Mouse (Mus musculus) cortical plate, adult 2 months (tissue): ENCODE results near the gene Gm49673.
"Not testable (repeated sequence)": the region's sequence is repeated elsewhere in the genome, so short reads cannot be mapped to it uniquely, and the experiment has no call there.

ENCODE experiments used
- CTCF ChIP-seq: fragments of 200-500 bp; IDR thresholded peaks from 2 replicates; pipeline ENCODE4 v1.5.1; 2011; ENCODE audit warnings: mild to moderate bottlenecking, control low read depth, low read length; ENCODE audit not compliant: insufficient read depth; ENCODE audit errors: extremely low read depth
- POLR2A ChIP-seq: fragments of 200-500 bp; IDR thresholded peaks from 2 replicates; pipeline ENCODE4 v1.6.1; 2011; ENCODE audit warnings: mild to moderate bottlenecking, low read length, control low read depth; ENCODE audit not compliant: insufficient read depth; ENCODE audit errors: extremely low read depth

- peak; percentile 46 for TF ChIP-seq CTCF
- not testable (repeated sequence) for TF ChIP-seq POLR2A
These were observed 13.4 kb upstream of the Gm49673 start for GRCm38 (mm10) chr17:8160969-8161368.
